Mouse (Mus musculus): Measurements from ENCODE around the gene Gm49337.

DNA sequence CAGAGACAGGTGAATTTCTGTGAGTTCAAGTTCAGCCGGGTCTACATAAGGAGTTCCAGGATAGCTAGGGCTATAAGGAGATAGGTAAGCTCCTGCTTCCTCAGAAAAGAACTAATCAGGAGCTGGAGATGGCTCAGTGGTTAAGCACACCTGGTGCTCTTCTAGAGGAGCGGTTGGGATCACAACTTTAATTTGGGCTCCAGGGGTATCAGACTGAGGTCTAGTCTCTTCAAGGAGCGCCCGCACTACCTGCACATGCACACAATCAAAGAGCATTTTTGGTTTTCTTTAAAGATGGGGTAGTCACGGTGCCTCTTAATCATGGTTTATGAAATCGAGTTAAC lies 23.4 kb upstream of the Gm49337 start:
- no peak for TF ChIP-seq CHD2 (IDR thresholded peaks at IDR 0.05; ENCODE audit: low read length)
- TF ChIP-seq CHD1 (IDR thresholded peaks at IDR 0.05; ENCODE audit: low read depth, low read length), result no peak
- TF ChIP-seq CTCF (IDR thresholded peaks at IDR 0.05 in 2 of 3, conservative IDR thresholded peaks at IDR 0.05 in 1 of 3; ENCODE audit: control insufficient read depth in 1 of 3, insufficient read depth in 1 of 3, low read depth in 2 of 3, low read length in 3 of 3, poor library complexity in 1 of 3, severe bottlenecking in 1 of 3), result no peak
- TF ChIP-seq NRF1 (IDR thresholded peaks at IDR 0.05; ENCODE audit: insufficient read depth, low read depth, low read length, poor library complexity, severe bottlenecking), result no peak
- no peak for TF ChIP-seq POLR2AphosphoS5 (IDR thresholded peaks at IDR 0.05; ENCODE audit: borderline replicate concordance, low read depth, low read length)
- no peak for TF ChIP-seq HCFC1 (IDR thresholded peaks at IDR 0.05; ENCODE audit: low read depth, low read length)
